Mouse (Mus musculus) olfactory bulb, adult 2 months (tissue): ENCODE results near the gene Adamtsl1.

Source experiments
- CTCF ChIP-seq: fragments of 200-500 bp; IDR thresholded peaks from 2 replicates; pipeline ENCODE4 v1.5.1; 2012; ENCODE audit warnings: low read depth, mild to moderate bottlenecking, low read length, moderate library complexity; ENCODE audit not compliant: insufficient read depth
- POLR2A ChIP-seq: fragments of 200-500 bp; IDR thresholded peaks from 2 replicates; pipeline ENCODE4 v1.6.1; 2012; ENCODE audit warnings: mild to moderate bottlenecking, low read depth, low read length, moderate library complexity; ENCODE audit not compliant: insufficient read depth

- TF ChIP-seq CTCF = no peak
- TF ChIP-seq POLR2A = no peak
These were observed 877.2 kb downstream of the Adamtsl1 start for GRCm38 (mm10) chr4:86391176-86391575.
